Mouse (Mus musculus): ENCODE measurements around the gene Zbtb17. TPM values are rescaled to one million over a fixed set of nuclear protein-coding genes. Genes with fewer than 3 reads are reported as not detected.

Gene Zbtb17
- total and polyA plus RNA-seq, 3 experiments = 36.4 to 63.2 TPM; not detected in 1

GRCm38 (mm10) chr4:141466289-141466795 is 21.9 kb downstream of the Zbtb17 start:
- Histone ChIP-seq H3K9me3 (replicated peaks; ENCODE audit: insufficient read depth, low read length) (no peaks in the 10 kb centered on the region), H3K79me2 (ENCODE audit: control insufficient read depth, insufficient read depth, low read length, poor library complexity) (no peaks in the 10 kb centered on the region), H3K27me3 (ENCODE audit: control insufficient read depth in 1 of 2, insufficient read depth in 2 of 2, low read length in 2 of 2) (no peaks in the 10 kb centered on the region), H3K4me3 (ENCODE audit: control insufficient read depth in 1 of 2, insufficient read depth in 1 of 2, low read depth in 2 of 2, low read length in 2 of 2) (no peak overlapping the region), H3K9ac (ENCODE audit: control insufficient read depth, low read depth, low read length, poor library complexity, severe bottlenecking) (no peak overlapping the region), H3K4me1 (ENCODE audit: control insufficient read depth in 1 of 2, insufficient read depth in 2 of 2, low read length in 2 of 2) (no peaks in the 10 kb centered on the region), H3K27ac (ENCODE audit: control insufficient read depth, low read depth, low read length) (no peak overlapping the region), H3K36me3 (ENCODE audit: control insufficient read depth in 1 of 2, insufficient read depth in 2 of 2, low read length in 2 of 2) (peaks cover 0 to 4% of the 10 kb centered on the region in 2 experiments; a peak in 1 of 4 replicates)
- no peak for TF ChIP-seq ZMIZ1 (IDR thresholded peaks at IDR 0.05; ENCODE audit: low read depth, low read length)
- no peak for TF ChIP-seq MEF2A (IDR thresholded peaks at IDR 0.05; ENCODE audit: extremely low read depth, insufficient replicate concordance, low read depth, low read length, poor library complexity, severe bottlenecking)
- no peak for TF ChIP-seq GATA1 (IDR thresholded peaks at IDR 0.05; ENCODE audit: low read depth, low read length)
- no peak for TF ChIP-seq MYC (IDR thresholded peaks at IDR 0.05; ENCODE audit: low read depth, low read length)
- TF ChIP-seq SIN3A (IDR thresholded peaks at IDR 0.05; ENCODE audit: low read length) = no peak
- no peak for TF ChIP-seq GABPA (IDR thresholded peaks at IDR 0.05; ENCODE audit: low read depth, low read length)
- TF ChIP-seq MXI1 (IDR thresholded peaks at IDR 0.05; ENCODE audit: low read depth, low read length) = no peak
- TF ChIP-seq USF2 (IDR thresholded peaks at IDR 0.05; ENCODE audit: borderline replicate concordance in 1 of 2, insufficient read depth in 1 of 2, low read depth in 1 of 2, low read length in 2 of 2) = no peak
- no peak for TF ChIP-seq MAFK (IDR thresholded peaks at IDR 0.05; ENCODE audit: borderline replicate concordance, low read depth, low read length)
- TF ChIP-seq ZNF384 (IDR thresholded peaks at IDR 0.05; ENCODE audit: low read depth, low read length) = no peak
- TF ChIP-seq CHD1 (IDR thresholded peaks at IDR 0.05; ENCODE audit: low read depth, low read length) = no peak
- TF ChIP-seq ETS1 (IDR thresholded peaks at IDR 0.05; ENCODE audit: low read depth, low read length) = no peak
- DNase-seq (ENCODE audit: low read depth, low spot score) = no peak

GRCm38 (mm10) chr4:141466844-141467580 is 22.6 kb downstream of the Zbtb17 start:
- no peak overlapping the region for H3K27ac ChIP-seq (ENCODE audit: control insufficient read depth, low read depth, low read length)
- H3K79me2 ChIP-seq (ENCODE audit: control insufficient read depth, insufficient read depth, low read length, poor library complexity) = no peaks in the 10 kb centered on the region
- no peak overlapping the region for H3K4me3 ChIP-seq (ENCODE audit: control insufficient read depth in 1 of 2, insufficient read depth in 1 of 2, low read depth in 2 of 2, low read length in 2 of 2)
- H3K36me3 ChIP-seq (ENCODE audit: control insufficient read depth in 1 of 2, insufficient read depth in 2 of 2, low read length in 2 of 2) = peaks cover 0 to 4% of the 10 kb centered on the region in 2 experiments; a peak in 1 of 4 replicates
- no peaks in the 10 kb centered on the region for H3K4me1 ChIP-seq (ENCODE audit: control insufficient read depth in 1 of 2, insufficient read depth in 2 of 2, low read length in 2 of 2)
- H3K27me3 ChIP-seq (ENCODE audit: control insufficient read depth in 1 of 2, insufficient read depth in 2 of 2, low read length in 2 of 2) = no peaks in the 10 kb centered on the region
- DNase-seq (ENCODE audit: low read depth, low spot score) = no peak
- no peak overlapping the region for H3K9ac ChIP-seq (ENCODE audit: control insufficient read depth, low read depth, low read length, poor library complexity, severe bottlenecking)
- TF ChIP-seq POLR2AphosphoS5 (IDR thresholded peaks at IDR 0.05; ENCODE audit: borderline replicate concordance, low read depth, low read length) (no peak), RAD21 (IDR thresholded peaks at IDR 0.05; ENCODE audit: low read depth, low read length) (no peak; the same call in 1 of the 2 replicates), TCF12 (IDR thresholded peaks at IDR 0.05; ENCODE audit: low read depth, low read length) (no peak), HCFC1 (IDR thresholded peaks at IDR 0.05; ENCODE audit: low read depth, low read length) (no peak), CHD1 (IDR thresholded peaks at IDR 0.05; ENCODE audit: low read depth, low read length) (no peak), TAL1 (IDR thresholded peaks at IDR 0.05; ENCODE audit: low read length) (no peak), UBTF (IDR thresholded peaks at IDR 0.05; ENCODE audit: borderline replicate concordance, insufficient read depth, low read depth, low read length) (no peak), NELFE (IDR thresholded peaks at IDR 0.05; ENCODE audit: low read depth, low read length) (no peak), ZNF384 (IDR thresholded peaks at IDR 0.05; ENCODE audit: low read depth, low read length) (no peak), MXI1 (IDR thresholded peaks at IDR 0.05; ENCODE audit: low read depth, low read length) (no peak), USF1 (IDR thresholded peaks at IDR 0.05; ENCODE audit: low read depth, low read length) (no peak), KAT2A (conservative IDR thresholded peaks at IDR 0.05; ENCODE audit: low read depth, low read length) (no peak), CTCF (IDR thresholded peaks at IDR 0.05 in 2 of 3, conservative IDR thresholded peaks at IDR 0.05 in 1 of 3; ENCODE audit: control insufficient read depth in 1 of 3, insufficient read depth in 1 of 3, low read depth in 2 of 3, low read length in 3 of 3, poor library complexity in 1 of 3, severe bottlenecking in 1 of 3) (no peak; a peak in 1 of 6 replicates), SIN3A (IDR thresholded peaks at IDR 0.05; ENCODE audit: low read length) (no peak), MYB (IDR thresholded peaks at IDR 0.05; ENCODE audit: low read depth, low read length) (no peak), USF2 (IDR thresholded peaks at IDR 0.05; ENCODE audit: borderline replicate concordance in 1 of 2, insufficient read depth in 1 of 2, low read depth in 1 of 2, low read length in 2 of 2) (no peak)
- H3K9me3 ChIP-seq (replicated peaks; ENCODE audit: insufficient read depth, low read length) = no peaks in the 10 kb centered on the region

All from MEL (cell line).